Mouse (Mus musculus) spleen, postnatal 14 days (tissue): ENCODE measurements around the gene Hoxc9.

ENCODE experiments used
- DNase-seq, 2 experiments: peaks; one replicate each; pipeline ENCODE4 v3.0.0; 2021 to 2022; ENCODE audit warnings: low spot score in 2 of 2

Hoxc9 gene

DNA sequence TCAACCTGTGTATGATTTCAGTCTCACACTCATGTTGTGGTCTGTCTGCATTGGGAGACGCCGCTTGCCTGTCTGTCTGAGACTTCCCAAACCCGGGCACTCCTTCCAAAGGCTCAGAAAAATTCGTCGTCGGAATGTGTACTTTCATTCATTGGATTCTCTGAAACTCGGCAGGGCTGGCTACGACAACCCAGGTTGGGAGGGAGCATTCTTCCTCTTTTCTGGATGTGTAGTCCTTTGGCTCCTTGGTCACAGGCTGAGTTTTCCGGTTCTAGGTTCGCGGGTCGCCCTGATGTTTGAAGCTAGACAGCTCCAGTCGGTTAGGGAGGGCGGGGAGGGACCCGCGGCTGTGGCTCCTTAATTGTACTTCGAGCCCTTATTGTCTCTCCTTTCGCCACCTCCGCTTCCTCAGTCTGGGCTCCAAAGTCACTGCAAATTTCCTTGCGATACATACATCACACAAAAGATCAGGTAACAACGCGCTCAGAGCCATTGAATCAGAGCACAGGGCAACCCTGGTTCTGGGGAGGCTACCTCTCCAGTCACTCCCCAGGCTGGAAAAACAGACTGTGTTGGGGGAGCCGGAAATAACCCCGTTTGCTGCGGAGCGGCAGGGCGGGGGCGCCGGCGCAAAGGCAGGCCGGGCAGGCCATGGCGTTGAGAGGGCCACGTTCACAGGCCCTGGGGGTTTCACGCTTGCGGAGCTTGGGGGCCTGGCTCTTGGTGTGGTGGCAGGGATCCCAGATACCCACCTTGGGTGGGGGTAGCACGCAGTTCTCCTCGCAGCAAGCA is 588 bp downstream of the Hoxc9 start:
- no peak for DNase-seq

DNA sequence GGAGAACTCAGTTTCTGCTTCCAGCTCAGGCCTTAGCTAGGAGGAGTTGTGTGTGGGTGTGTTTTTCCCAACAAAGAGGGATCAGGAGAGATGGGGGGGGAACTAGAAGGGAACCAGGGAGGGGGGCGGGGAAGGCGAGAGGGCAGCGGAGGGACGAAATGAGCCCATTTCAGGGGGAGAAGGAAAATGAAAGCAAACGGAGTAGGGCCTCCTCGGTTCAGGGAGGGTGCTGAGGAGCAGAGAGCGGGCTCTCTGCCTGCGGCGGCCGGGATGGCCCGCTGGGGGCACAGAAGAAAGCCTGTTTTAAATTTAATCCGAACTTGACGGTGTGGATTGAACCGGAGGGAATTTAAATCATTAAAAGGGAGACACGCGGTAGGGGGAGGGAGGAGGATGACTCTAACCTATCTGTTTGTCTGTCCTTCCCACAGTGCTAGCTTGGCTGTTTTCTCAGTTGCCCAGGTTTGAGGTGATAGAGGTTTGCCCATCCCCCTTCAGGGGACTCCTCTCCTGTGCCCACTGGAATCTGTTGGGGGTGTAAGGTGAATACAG is 1.3 kb downstream of the Hoxc9 start:
- no peak for DNase-seq

- DNase-seq: no peak
Observed at GRCm38 (mm10) chr15:102978615-102979515, 2.6 kb downstream of the Hoxc9 start.

DNA sequence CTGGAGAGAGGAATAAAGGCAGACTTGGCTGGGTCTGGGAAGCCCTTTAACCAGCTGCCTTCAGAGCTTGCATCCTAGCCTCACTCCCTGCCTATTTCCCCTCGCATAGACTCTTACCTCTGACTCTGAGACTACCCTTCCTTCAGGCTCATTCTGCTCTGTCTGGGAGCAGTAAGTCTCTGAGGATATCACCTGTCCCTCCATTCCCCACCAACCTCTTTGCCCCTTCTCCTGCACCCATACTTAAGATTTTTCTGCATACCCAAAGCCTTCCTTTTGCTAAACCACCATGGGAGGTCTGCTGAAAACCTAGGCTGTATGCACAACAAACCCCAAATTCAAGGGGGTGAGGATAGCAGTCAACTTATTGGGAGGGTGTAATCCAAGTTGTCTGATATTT is 3.7 kb downstream of the Hoxc9 start:
- no peak for DNase-seq

DNA sequence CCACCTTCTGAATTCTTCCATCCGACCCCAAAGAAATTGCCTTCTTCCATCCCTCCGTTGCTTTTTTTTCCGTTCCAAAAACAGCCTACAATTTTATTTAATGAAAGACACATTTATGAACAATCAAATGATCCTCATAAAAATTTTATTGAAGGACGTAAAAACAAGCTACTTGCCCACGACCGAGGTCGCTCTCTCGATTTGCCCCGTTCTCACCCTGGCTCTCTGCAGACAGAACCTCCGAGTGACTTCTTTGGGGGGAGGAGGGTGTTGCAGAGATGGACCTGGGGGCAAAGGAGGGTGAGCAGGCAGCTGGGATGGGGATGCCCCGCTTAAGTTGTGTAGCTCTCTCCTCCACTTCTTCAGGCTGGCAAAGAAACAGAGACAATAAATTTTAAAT is 4.1 kb downstream of the Hoxc9 start:
- DNase-seq: no peak

DNA sequence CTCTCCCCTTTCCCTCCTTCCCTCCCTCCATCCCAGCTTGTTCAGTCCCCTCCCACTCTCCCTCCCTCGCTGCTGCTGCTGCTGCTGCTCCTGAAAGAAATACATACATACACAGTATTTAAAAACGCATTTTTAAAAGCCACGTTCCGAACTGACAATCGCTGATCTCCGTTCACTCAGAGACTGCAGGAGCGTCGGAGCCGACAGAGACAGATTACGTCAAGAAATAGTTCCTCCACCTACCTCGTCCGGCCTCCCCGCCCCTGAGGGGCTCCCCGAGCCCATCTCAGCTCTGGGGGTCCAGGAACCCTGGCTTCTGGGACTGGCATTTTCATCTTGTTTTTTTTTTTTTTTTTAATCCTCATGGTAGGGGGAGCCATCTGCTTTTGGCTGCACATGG is 4.7 kb downstream of the Hoxc9 start:
- DNase-seq: no peak

DNA sequence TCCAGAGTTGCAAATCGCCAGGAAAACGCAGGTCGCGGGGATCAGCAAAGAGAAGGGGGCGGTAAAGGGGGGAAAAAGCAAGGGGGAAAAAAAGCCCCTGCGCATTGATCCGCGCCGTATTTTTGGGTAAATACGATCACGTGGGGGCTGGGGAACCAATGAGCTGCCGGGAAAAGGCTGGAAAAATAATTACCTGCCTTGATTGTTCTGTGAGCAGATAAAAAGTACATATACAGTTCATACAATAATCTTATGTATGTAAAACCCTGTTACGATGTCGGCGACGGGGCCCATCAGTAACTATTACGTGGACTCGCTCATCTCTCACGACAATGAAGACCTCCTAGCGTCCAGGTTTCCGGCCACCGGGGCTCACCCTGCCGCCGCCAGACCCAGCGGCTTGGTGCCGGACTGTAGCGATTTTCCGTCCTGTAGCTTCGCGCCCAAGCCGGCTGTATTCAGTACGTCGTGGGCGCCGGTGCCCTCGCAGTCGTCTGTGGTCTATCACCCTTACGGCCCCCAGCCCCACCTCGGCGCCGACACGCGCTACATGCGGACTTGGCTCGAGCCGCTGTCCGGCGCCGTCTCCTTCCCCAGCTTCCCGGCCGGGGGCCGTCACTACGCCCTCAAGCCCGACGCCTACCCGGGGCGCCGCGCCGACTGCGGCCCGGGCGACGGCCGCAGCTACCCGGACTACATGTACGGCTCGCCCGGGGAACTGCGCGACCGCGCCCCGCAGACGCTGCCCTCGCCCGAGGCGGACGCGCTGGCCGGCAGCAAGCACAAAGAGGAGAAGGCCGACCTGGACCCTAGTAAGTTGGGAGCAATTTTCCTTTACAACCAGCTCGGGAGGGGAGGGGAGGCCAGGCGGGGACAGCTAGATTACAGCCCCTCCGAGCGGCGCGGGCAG is 5.4 kb downstream of the Hoxc9 start:
- no peak for DNase-seq

DNA sequence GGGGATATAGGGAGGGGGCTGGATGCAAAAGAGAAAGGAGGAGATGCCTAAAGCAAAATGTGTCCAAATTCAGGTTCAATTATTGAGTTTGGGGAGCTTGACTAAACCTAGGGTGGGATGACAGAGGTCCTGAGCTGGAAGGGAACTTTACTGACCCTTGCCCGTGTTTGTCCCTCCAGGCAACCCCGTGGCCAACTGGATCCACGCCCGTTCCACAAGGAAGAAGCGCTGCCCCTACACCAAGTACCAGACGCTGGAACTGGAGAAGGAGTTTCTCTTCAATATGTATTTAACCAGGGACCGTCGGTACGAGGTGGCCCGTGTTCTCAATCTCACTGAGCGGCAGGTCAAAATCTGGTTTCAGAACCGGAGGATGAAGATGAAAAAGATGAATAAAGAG is 7.5 kb downstream of the Hoxc9 start:
- no peak for DNase-seq

DNA sequence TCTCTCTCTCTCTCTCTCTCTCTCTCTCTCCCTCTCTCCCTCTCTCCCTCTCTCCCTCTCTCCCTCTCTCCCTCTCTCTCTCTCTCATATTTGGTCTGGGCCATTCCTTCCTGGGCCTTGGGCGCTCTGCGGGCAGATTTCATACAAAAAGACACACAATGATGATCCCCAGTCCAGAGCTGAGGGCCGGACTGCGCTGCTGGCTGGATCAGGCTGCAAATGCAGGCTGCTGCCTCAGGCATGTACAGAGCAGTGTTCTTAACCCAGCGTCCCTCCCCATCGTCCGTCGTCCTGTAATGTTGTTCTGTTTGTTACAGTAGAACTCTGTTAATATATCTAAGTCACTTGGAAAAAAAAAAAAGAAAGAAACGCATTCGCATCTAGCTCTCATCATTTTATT is 8.3 kb downstream of the Hoxc9 start:
- DNase-seq: no peak

DNA sequence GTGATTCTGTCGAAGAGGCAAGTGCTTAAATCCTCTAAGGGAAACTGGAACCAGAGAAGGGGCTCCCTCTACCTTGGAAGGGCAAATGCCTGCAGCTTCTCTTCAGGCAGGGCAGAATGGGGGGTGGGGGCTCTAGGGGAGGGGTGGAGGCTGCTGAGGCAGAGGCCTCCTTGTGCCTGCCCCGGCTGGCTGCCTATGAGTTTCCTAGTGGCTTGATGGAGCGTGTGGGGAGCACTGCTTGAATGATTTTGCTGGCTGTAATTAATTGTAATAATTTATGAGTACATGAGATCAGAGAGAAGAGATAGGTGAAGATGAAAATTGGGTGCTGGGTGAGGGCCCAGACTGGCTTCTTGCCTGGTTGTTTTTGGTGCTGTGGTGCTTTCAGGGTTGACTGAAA is 8.7 kb downstream of the Hoxc9 start:
- no peak for DNase-seq

DNA sequence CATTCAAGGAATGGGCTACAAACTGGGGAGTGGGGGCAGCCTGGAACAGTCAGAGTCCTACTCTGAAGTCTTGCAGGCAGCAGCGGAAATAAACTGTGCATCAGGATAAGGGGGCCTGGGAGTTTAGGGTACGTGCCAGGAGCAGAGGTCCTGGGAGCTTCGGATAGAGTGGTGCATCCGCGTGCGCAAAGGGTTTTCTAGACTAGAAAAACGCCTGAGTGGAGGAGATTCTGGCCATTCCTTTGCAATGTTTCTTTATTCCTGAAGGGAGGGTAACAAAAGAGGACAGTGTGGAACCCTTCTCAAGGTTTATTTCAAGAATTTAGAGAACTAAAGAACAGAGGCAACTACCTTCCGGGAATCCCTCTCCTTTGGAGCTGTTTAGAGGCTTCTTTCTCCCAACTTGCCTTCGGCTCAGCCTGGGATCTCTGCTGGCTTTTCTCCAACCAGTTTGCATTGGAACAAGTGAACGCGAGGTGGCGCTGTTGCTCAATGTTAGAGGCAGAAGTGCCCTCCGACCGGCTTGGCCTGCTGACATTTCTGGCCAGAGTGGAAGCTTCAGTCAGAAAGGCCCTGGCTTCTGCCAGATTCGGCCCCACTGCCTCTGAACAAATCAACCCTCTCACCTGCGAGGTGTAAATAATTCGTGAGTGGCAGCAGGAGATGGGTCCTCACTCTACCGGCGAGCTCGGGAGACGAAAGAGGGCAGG is 11.0 kb downstream of the Hoxc9 start:
- peak; percentile 64 to 76 for DNase-seq

GRCm38 (mm10) chr15:102988078-102988477 is 11.8 kb downstream of the Hoxc9 start:
- DNase-seq: no peak

GRCm38 (mm10) chr15:102990461-102991397 is 14.5 kb downstream of the Hoxc9 start, which contains the start of gene Hoxc8:
Hoxc8 (plus strand) TSS chr15:102990607.
- no peak for DNase-seq

GRCm38 (mm10) chr15:102991782-102992181 is 15.5 kb downstream of the Hoxc9 start:
- no peak for DNase-seq

- DNase-seq: no peak
Observed at GRCm38 (mm10) chr15:102992206-102992605, 16.0 kb downstream of the Hoxc9 start.

DNA sequence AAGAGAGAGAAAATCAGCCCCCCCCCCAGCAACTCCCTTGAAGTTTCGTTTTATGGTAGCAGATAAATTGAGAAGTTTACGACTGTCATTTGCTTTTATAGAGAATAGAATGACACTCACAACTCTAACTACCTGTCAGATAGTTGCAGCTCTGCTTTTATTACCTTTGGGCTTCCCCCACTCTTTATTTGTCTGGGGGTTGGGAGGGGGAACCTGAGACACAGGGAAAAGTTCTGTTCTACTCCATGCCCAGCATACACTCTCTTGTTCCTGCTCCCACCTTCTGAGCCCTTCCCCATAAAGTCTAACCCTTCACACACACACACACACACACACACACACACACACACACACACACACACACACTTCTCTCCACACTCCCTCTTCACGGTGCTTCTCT is 16.6 kb downstream of the Hoxc9 start:
- no peak for DNase-seq

GRCm38 (mm10) chr15:102996548-102996947 is 20.3 kb downstream of the Hoxc9 start:
- DNase-seq: no peak

DNA sequence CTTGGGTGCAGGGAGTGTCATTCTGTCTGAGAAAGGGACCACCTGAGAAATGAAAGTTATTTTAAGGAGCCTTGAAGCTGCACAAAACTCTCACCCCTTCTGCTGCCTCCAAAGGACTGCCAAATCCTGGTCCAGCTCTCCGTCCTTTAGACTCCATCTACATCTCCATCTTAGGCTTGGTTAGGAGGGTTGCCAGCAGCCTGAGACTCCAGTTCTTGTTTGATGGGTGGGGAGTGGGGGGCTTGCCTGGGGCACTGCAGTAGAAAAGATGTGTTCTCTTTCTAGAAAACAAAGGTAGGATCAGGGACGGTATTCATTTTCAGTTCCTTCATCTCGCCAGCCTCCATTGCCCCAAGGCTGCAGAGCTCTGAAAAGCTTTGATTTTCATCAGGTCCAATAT is 21.2 kb downstream of the Hoxc9 start:
- DNase-seq: no peak

GRCm38 (mm10) chr15:102997939-102998355 is 21.7 kb downstream of the Hoxc9 start, which contains the start of gene Hoxc6:
Hoxc6 (plus strand) TSS chr15:102998257.
- DNase-seq: no peak
